Mouse (Mus musculus) kidney, embryonic 14.5 days (tissue): ENCODE measurements around the gene Cep97. TPM values are rescaled to one million over a fixed set of nuclear protein-coding genes. Genes with fewer than 3 reads are reported as not detected.
A peak's percentile ranks its signal among the peaks of the same experiment; 100 is the strongest.

Source experiments
- ATAC-seq: fragments of 200-750 bp; cut with Nextera tagmentation; 2 replicates; pipeline ENCODE4 v1.8.0; 2017; ENCODE audit warnings: moderate number of reproducible peaks, mild to moderate bottlenecking, moderate TSS enrichment, moderate library complexity; ENCODE audit not compliant: low FRiP score, low TSS enrichment
- H3K27ac ChIP-seq: fragments of 300-500 bp; sonication (generic); 2 replicates; pipeline ENCODE4 v1.5.1; 2014; ENCODE audit warnings: low read depth, mild to moderate bottlenecking, low read length, moderate library complexity, mixed read lengths
- H3K27me3 ChIP-seq: fragments of 300-500 bp; sonication (generic); 2 replicates; pipeline ENCODE4 v1.6.1; 2014; ENCODE audit warnings: mild to moderate bottlenecking, low read length; ENCODE audit not compliant: control insufficient read depth, insufficient read depth
- H3K36me3 ChIP-seq: fragments of 300-500 bp; sonication (generic); 2 replicates; pipeline ENCODE4 v1.6.1; 2014; ENCODE audit warnings: low read length, mixed read lengths; ENCODE audit not compliant: control insufficient read depth, insufficient read depth
- H3K4me1 ChIP-seq: fragments of 300-500 bp; sonication (generic); 2 replicates; pipeline ENCODE4 v1.6.1; 2014; ENCODE audit warnings: low read length, mixed read lengths; ENCODE audit not compliant: control insufficient read depth, insufficient read depth
- H3K4me2 ChIP-seq: fragments of 300-500 bp; sonication (generic); replicated peaks from 2 replicates; pipeline ENCODE4 v1.6.1; 2014; ENCODE audit warnings: low read depth, mild to moderate bottlenecking, low read length
- H3K4me3 ChIP-seq: fragments of 300-500 bp; sonication (generic); 2 replicates; pipeline ENCODE4 v1.5.1; 2014; ENCODE audit warnings: mild to moderate bottlenecking, low read length
- H3K9ac ChIP-seq: fragments of 300-500 bp; sonication (generic); 2 replicates; pipeline ENCODE4 v1.6.1; 2014; ENCODE audit warnings: low read depth, mild to moderate bottlenecking, low read length, moderate library complexity
- H3K9me3 ChIP-seq: fragments of 300-500 bp; sonication (generic); 2 replicates; pipeline ENCODE4 v1.6.1; 2016; ENCODE audit warnings: low read length; ENCODE audit not compliant: control insufficient read depth
- WGBS: fragments of 180-500 bp; shearing (Covaris S2); extraction: QIAGEN DNeasy Blood & Tissue Kit; methylation state at CpG from one replicate; pipeline ENCODE4 v1.1.7; 2014; 5-methylcytosine and 5-hydroxymethylcytosine counted together
- polyA plus RNA-seq: library from polyadenylated mRNA; unstranded; fragments of >200 nt; fragmentation: Nextera tagmentation; extraction: Ambion mirVana; gene quantifications from 2 replicates; pipeline ENCODE4 v1.2.1, GENCODE M21; 2014

The Cep97 gene
- polyA plus RNA-seq, 1 experiment from 2014 or later, result 16.4 TPM

- Histone ChIP-seq H3K4me3 (no peak overlapping the region), H3K4me1 (no peaks in the 10 kb centered on the region), H3K36me3 (no peaks in the 10 kb centered on the region), H3K9me3 (no peaks in the 10 kb centered on the region), H3K4me2 (no peak overlapping the region), H3K27ac (no peak overlapping the region), H3K9ac (no peak overlapping the region), H3K27me3 (no peaks in the 10 kb centered on the region)
- peak; percentile 84 for ATAC-seq
- 55% methylated on average over 19 of the region's 19 CpGs for WGBS
Measured at GRCm38 (mm10) chr16:55852943-55853727, 81.5 kb downstream of the Cep97 start.

DNA sequence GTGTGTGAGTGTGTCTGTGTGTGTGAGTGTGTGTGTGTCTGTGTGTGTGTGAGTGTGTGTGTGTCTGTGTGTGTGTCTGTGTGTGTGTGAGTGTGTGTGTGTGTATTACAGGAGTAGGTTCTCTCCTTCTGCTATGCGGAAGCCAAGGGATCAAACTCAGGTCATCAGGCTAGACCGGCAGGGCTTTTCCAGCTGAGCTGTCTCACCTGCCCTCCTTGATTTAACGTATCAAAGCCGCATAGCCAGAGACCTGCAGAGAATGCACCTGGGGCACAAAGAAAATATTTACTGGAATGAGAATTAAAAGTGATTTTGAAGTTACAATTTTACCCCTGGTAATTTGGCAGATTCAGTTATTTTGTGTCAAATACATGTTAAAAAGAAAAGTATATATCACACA lies 82.1 kb downstream of the Cep97 start:
- peak; percentile 83 for ATAC-seq
- WGBS, result 25% methylated on average over 4 of the region's 4 CpGs
- no peak overlapping the region for H3K4me2 ChIP-seq
- H3K36me3 ChIP-seq, result no peaks in the 10 kb centered on the region
- no peaks in the 10 kb centered on the region for H3K4me1 ChIP-seq
- no peaks in the 10 kb centered on the region for H3K9me3 ChIP-seq
- no peak overlapping the region for H3K27ac ChIP-seq
- no peak overlapping the region for H3K9ac ChIP-seq
- no peaks in the 10 kb centered on the region for H3K27me3 ChIP-seq
- no peak overlapping the region for H3K4me3 ChIP-seq

- no peak for ATAC-seq
- no peaks in the 10 kb centered on the region for H3K27me3 ChIP-seq
- no peaks in the 10 kb centered on the region for H3K4me1 ChIP-seq
- H3K9ac ChIP-seq, result no peak overlapping the region
- no peak overlapping the region for H3K4me2 ChIP-seq
- H3K9me3 ChIP-seq, result no peaks in the 10 kb centered on the region
- H3K36me3 ChIP-seq, result no peaks in the 10 kb centered on the region
- H3K27ac ChIP-seq, result no peak overlapping the region
- WGBS, result 83% methylated on average over 3 of the region's 3 CpGs
- no peak overlapping the region for H3K4me3 ChIP-seq
Measured at GRCm38 (mm10) chr16:55850485-55850884, 84.2 kb downstream of the Cep97 start.

Other genes with a start within 250 kb of the Cep97 start
- gene Nfkbiz, start 96.0 kb downstream of the Cep97 start, polyA plus RNA-seq, result 3.9 and 4.4 TPM in 2 replicates
- 1.1 and 1.3 TPM in 2 replicates for gene Nxpe3, start 39.6 kb downstream of the Cep97 start, polyA plus RNA-seq
- gene Rpl24, start 31.4 kb upstream of the Cep97 start, polyA plus RNA-seq, result 858 and 1,157 TPM in 2 replicates
- 13.8 and 24.5 TPM in 2 replicates for gene Zbtb11, start 39.0 kb upstream of the Cep97 start, polyA plus RNA-seq
- 228 and 236 TPM in 2 replicates for gene Pcnp, start 94.9 kb upstream of the Cep97 start, polyA plus RNA-seq
- gene Trmt10c, start 103.0 kb upstream of the Cep97 start, polyA plus RNA-seq, result 32.8 and 34.3 TPM in 2 replicates
- 24.0 and 33.2 TPM in 2 replicates for gene Senp7, start 113.5 kb upstream of the Cep97 start, polyA plus RNA-seq